Mouse (Mus musculus) hindbrain, embryonic 16.5 days (tissue): ENCODE measurements at regions not wholly inside any gene's neighbourhood (a gene's known extent, or its start where the extent isn't known, plus 50 kb on each side); places are given as distances from the start of the nearest gene placed in this dataset.
A peak's percentile ranks its signal among the peaks of the same experiment; 100 is the strongest.

Source experiments
- ATAC-seq: fragments of 200-750 bp; cut with Nextera tagmentation; 2 replicates; pipeline ENCODE4 v1.8.0; 2017; ENCODE audit warnings: moderate TSS enrichment, moderate library complexity
- H3K27ac ChIP-seq: fragments of 300-500 bp; sonication (generic); 2 replicates; pipeline ENCODE4 v1.5.1; 2014; ENCODE audit warnings: low read depth, mild to moderate bottlenecking, control low read depth, low read length, moderate library complexity
- H3K27me3 ChIP-seq: fragments of 300-500 bp; sonication (generic); replicated peaks from 2 replicates; pipeline ENCODE4 v1.6.1; 2014; ENCODE audit warnings: low read length; ENCODE audit not compliant: control insufficient read depth, insufficient read depth
- H3K36me3 ChIP-seq: fragments of 300-500 bp; sonication (generic); 2 replicates; pipeline ENCODE4 v1.6.1; 2014; ENCODE audit warnings: mild to moderate bottlenecking, low read length, moderate library complexity, mixed read lengths; ENCODE audit not compliant: control insufficient read depth, insufficient read depth
- H3K4me1 ChIP-seq: fragments of 300-500 bp; sonication (generic); 2 replicates; pipeline ENCODE4 v1.6.1; 2014; ENCODE audit warnings: low read depth, low read length; ENCODE audit not compliant: control insufficient read depth, insufficient read depth
- H3K4me2 ChIP-seq: fragments of 300-500 bp; sonication (generic); 2 replicates; pipeline ENCODE4 v1.6.1; 2014; ENCODE audit warnings: mild to moderate bottlenecking, low read length, control low read depth, moderate library complexity
- H3K4me3 ChIP-seq: fragments of 300-500 bp; sonication (generic); 2 replicates; pipeline ENCODE4 v1.5.1; 2014; ENCODE audit warnings: mild to moderate bottlenecking, low read length, control low read depth, moderate library complexity
- H3K9ac ChIP-seq: fragments of 300-500 bp; sonication (generic); 2 replicates; pipeline ENCODE4 v1.6.1; 2014; ENCODE audit warnings: low read depth, mild to moderate bottlenecking, control low read depth, low read length, moderate library complexity
- H3K9me3 ChIP-seq: fragments of 300-500 bp; sonication (generic); 2 replicates; pipeline ENCODE4 v1.6.1; 2014; ENCODE audit warnings: mild to moderate bottlenecking, low read length, moderate library complexity; ENCODE audit not compliant: control insufficient read depth
- WGBS: fragments of 180-500 bp; shearing (Covaris S2); extraction: QIAGEN DNeasy Blood & Tissue Kit; methylation state at CpG from one replicate; pipeline ENCODE4 v1.1.7; 2014; 5-methylcytosine and 5-hydroxymethylcytosine counted together

- ATAC-seq = no peak
- H3K27ac ChIP-seq = no peak overlapping the region
- WGBS = 87% methylated on average over 2 of the region's 2 CpGs
- H3K9ac ChIP-seq = no peak overlapping the region
- H3K4me3 ChIP-seq = no peak overlapping the region
- H3K27me3 ChIP-seq = no peaks in the 10 kb centered on the region
- H3K36me3 ChIP-seq = no peaks in the 10 kb centered on the region
- no peaks in the 10 kb centered on the region for H3K4me1 ChIP-seq
- no peak overlapping the region for H3K4me2 ChIP-seq
- no peaks in the 10 kb centered on the region for H3K9me3 ChIP-seq
Observed at GRCm38 (mm10) chr11:41728839-41729238, 271.8 kb downstream of the Gabrg2 start.

GRCm38 (mm10) chr11:41716616-41717015, 284.0 kb downstream of the Gabrg2 start:
- Histone ChIP-seq H3K27me3 (no peaks in the 10 kb centered on the region), H3K4me3 (no peak overlapping the region), H3K9ac (no peak overlapping the region), H3K36me3 (no peaks in the 10 kb centered on the region), H3K4me1 (no peaks in the 10 kb centered on the region), H3K9me3 (no peaks in the 10 kb centered on the region), H3K27ac (no peak overlapping the region), H3K4me2 (no peak overlapping the region)
- ATAC-seq = no peak
- WGBS = 57% methylated on average over 1 of the region's 1 CpGs

- Histone ChIP-seq H3K9me3 (no peaks in the 10 kb centered on the region), H3K27me3 (no peaks in the 10 kb centered on the region), H3K4me2 (no peak overlapping the region), H3K36me3 (no peaks in the 10 kb centered on the region), H3K4me3 (no peak overlapping the region), H3K9ac (no peak overlapping the region), H3K27ac (no peak overlapping the region), H3K4me1 (no peaks in the 10 kb centered on the region)
- 45% methylated on average over 3 of the region's 3 CpGs for WGBS
- ATAC-seq = no peak
Observed at GRCm38 (mm10) chr11:41690682-41691081, 310.0 kb downstream of the Gabrg2 start.

- no peak overlapping the region for H3K4me3 ChIP-seq
- 15% methylated on average over 1 of the region's 1 CpGs for WGBS
- H3K4me1 ChIP-seq = no peaks in the 10 kb centered on the region
- no peaks in the 10 kb centered on the region for H3K9me3 ChIP-seq
- ATAC-seq = no peak
- H3K27me3 ChIP-seq = no peaks in the 10 kb centered on the region
- H3K4me2 ChIP-seq = no peak overlapping the region
- H3K27ac ChIP-seq = no peak overlapping the region
- no peak overlapping the region for H3K9ac ChIP-seq
- H3K36me3 ChIP-seq = no peaks in the 10 kb centered on the region
Observed at GRCm38 (mm10) chr11:41682991-41683390, 317.7 kb downstream of the Gabrg2 start.

GRCm38 (mm10) chr11:41652566-41652965, 348.1 kb downstream of the Gabrg2 start:
- Histone ChIP-seq H3K9ac (no peak overlapping the region), H3K9me3 (no peaks in the 10 kb centered on the region), H3K36me3 (no peaks in the 10 kb centered on the region), H3K27me3 (no peaks in the 10 kb centered on the region), H3K27ac (no peak overlapping the region), H3K4me1 (no peaks in the 10 kb centered on the region), H3K4me2 (no peak overlapping the region), H3K4me3 (no peak overlapping the region)
- ATAC-seq = no peak
- 90% methylated on average over 1 of the region's 1 CpGs for WGBS

GRCm38 (mm10) chr11:41645502-41645891, 355.2 kb downstream of the Gabrg2 start:
- H3K27ac ChIP-seq = no peak overlapping the region
- H3K27me3 ChIP-seq = no peaks in the 10 kb centered on the region
- no peak overlapping the region for H3K4me2 ChIP-seq
- no peak overlapping the region for H3K4me3 ChIP-seq
- ATAC-seq = no peak; the same call in 1 of the 2 replicates
- H3K36me3 ChIP-seq = no peaks in the 10 kb centered on the region
- H3K4me1 ChIP-seq = no peaks in the 10 kb centered on the region; the same call in 1 of the 2 replicates
- H3K9me3 ChIP-seq = no peaks in the 10 kb centered on the region
- WGBS = 34% methylated on average over 4 of the region's 4 CpGs
- H3K9ac ChIP-seq = no peak overlapping the region

- Histone ChIP-seq H3K4me1 (no peaks in the 10 kb centered on the region; the same call in 1 of the 2 replicates), H3K4me2 (no peak overlapping the region), H3K9me3 (no peaks in the 10 kb centered on the region), H3K27ac (no peak overlapping the region), H3K9ac (no peak overlapping the region), H3K27me3 (no peaks in the 10 kb centered on the region), H3K4me3 (no peak overlapping the region), H3K36me3 (no peaks in the 10 kb centered on the region)
- ATAC-seq = peak; percentile 96
- 31% methylated on average over 7 of the region's 7 CpGs for WGBS
Observed at GRCm38 (mm10) chr11:41644725-41645501, 355.7 kb downstream of the Gabrg2 start.

- ATAC-seq = no peak
- Histone ChIP-seq H3K27ac (no peak overlapping the region), H3K4me3 (no peak overlapping the region)
Observed at GRCm38 (mm10) chr11:41644083-41644482, 356.6 kb downstream of the Gabrg2 start.

GRCm38 (mm10) chr11:41599006-41599405, 401.7 kb downstream of the Gabrg2 start:
- peak; percentile 40; the same call in 1 of the 2 replicates for ATAC-seq
- Histone ChIP-seq H3K36me3 (no peaks in the 10 kb centered on the region), H3K4me2 (no peak overlapping the region), H3K27me3 (no peaks in the 10 kb centered on the region), H3K9me3 (no peaks in the 10 kb centered on the region), H3K4me3 (no peak overlapping the region), H3K9ac (no peak overlapping the region), H3K27ac (no peak overlapping the region), H3K4me1 (no peaks in the 10 kb centered on the region)
- 91% methylated on average over 1 of the region's 1 CpGs for WGBS

More at GRCm38 (mm10) chr11:41644083-41644482, 356.6 kb downstream of the Gabrg2 start:
- Histone ChIP-seq H3K9me3 (no peaks in the 10 kb centered on the region), H3K4me1 (no peaks in the 10 kb centered on the region; the same call in 1 of the 2 replicates), H3K9ac (no peak overlapping the region), H3K4me2 (no peak overlapping the region), H3K36me3 (no peaks in the 10 kb centered on the region), H3K27me3 (no peaks in the 10 kb centered on the region)
- 29% methylated on average over 3 of the region's 3 CpGs for WGBS
